Mouse (Mus musculus) thymus, adult 2 months (tissue): ENCODE measurements around the gene Tmem150b.

Source experiments
- CTCF ChIP-seq: fragments of 200-500 bp; IDR thresholded peaks from 2 replicates; pipeline ENCODE4 v1.5.1; 2012; ENCODE audit warnings: mild to moderate bottlenecking, control low read depth, low read length, moderate library complexity, borderline replicate concordance; ENCODE audit not compliant: control insufficient read depth, poor library complexity, insufficient read depth; ENCODE audit errors: extremely low read depth
- POLR2A ChIP-seq: fragments of 200-500 bp; IDR thresholded peaks from 2 replicates; pipeline ENCODE4 v1.6.1; 2012; ENCODE audit warnings: mild to moderate bottlenecking, low read length, control low read depth, moderate library complexity; ENCODE audit not compliant: control insufficient read depth, poor library complexity, insufficient read depth; ENCODE audit errors: extremely low read depth

DNA sequence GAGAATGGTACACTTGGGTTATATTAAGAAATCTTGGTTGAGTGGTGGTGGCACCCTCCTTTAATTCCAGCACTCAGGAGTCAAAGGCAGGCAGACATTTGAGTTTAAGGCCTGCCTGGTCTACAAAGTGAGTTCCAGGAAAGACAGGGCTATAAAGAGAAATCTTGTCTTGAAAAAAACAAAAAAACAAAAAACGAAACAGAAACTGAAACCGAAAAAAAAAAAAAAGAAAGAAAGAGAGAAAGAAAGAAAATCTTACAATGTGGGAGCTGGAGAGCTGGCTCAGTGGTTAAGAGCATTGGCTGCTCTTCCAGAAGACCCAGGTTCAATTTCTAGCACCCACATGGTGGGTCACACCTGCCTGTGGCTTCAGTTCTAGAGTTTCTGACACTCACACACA is 61.3 kb downstream of the Tmem150b start:
- TF ChIP-seq CTCF (no peak), POLR2A (no peak)
